Mouse (Mus musculus) heart, postnatal 0 days (tissue): ENCODE measurements around the gene Gpatch2. TPM values are rescaled to one million over a fixed set of nuclear protein-coding genes. Genes with fewer than 3 reads are reported as not detected.

Experiments
- ATAC-seq: fragments of 200-750 bp; cut with Nextera tagmentation; 2 replicates; pipeline ENCODE4 v1.8.0; 2017; ENCODE audit warnings: low read depth, moderate number of reproducible peaks, moderate library complexity; ENCODE audit not compliant: insufficient read depth
- DNase-seq: peaks from one replicate; pipeline ENCODE4 v3.0.0-alpha.2; 2016; ENCODE audit warnings: low spot score
- H3K27ac ChIP-seq: fragments of 300-500 bp; sonication (generic); 2 replicates; pipeline ENCODE4 v1.5.1; 2014; ENCODE audit warnings: low read depth, mild to moderate bottlenecking
- H3K27me3 ChIP-seq: fragments of 300-500 bp; sonication (generic); 2 replicates; pipeline ENCODE4 v1.6.1; 2014; ENCODE audit warnings: low read length, mixed read lengths; ENCODE audit not compliant: control insufficient read depth, insufficient read depth
- H3K36me3 ChIP-seq: fragments of 300-500 bp; sonication (generic); replicated peaks from 2 replicates; pipeline ENCODE4 v1.6.1; 2014; ENCODE audit warnings: low read length, mixed read lengths; ENCODE audit not compliant: control insufficient read depth, insufficient read depth
- H3K4me1 ChIP-seq: fragments of 300-500 bp; sonication (generic); 2 replicates; pipeline ENCODE4 v1.6.1; 2014; ENCODE audit warnings: antibody characterized with exemption; ENCODE audit not compliant: control insufficient read depth, insufficient read depth
- H3K4me2 ChIP-seq: fragments of 300-500 bp; sonication (generic); 2 replicates; pipeline ENCODE4 v1.6.1; 2014; ENCODE audit warnings: low read depth, mild to moderate bottlenecking, low read length, moderate library complexity
- H3K4me3 ChIP-seq: fragments of 300-500 bp; sonication (generic); 2 replicates; pipeline ENCODE4 v1.5.1; 2014; ENCODE audit warnings: low read depth, low read length
- H3K9ac ChIP-seq: fragments of 300-500 bp; sonication (generic); replicated peaks from 2 replicates; pipeline ENCODE4 v1.6.1; 2014; ENCODE audit warnings: low read depth, low read length, mixed read lengths
- H3K9me3 ChIP-seq: fragments of 300-500 bp; sonication (generic); replicated peaks from 2 replicates; pipeline ENCODE4 v1.6.1; 2016; ENCODE audit warnings: low read length; ENCODE audit not compliant: control insufficient read depth
- CTCF ChIP-seq: IDR thresholded peaks from 2 replicates; pipeline ENCODE4 v1.5.1; 2016; ENCODE audit warnings: antibody characterized with exemption, control low read depth, low read depth
- EP300 ChIP-seq: IDR thresholded peaks from 2 replicates; pipeline ENCODE4 v1.6.1; 2016; ENCODE audit warnings: antibody characterized with exemption, low read depth
- WGBS: fragments of 180-500 bp; shearing (Covaris S2); extraction: QIAGEN DNeasy Blood & Tissue Kit; methylation state at CpG from one replicate; pipeline ENCODE4 v1.1.7; 2014; 5-methylcytosine and 5-hydroxymethylcytosine counted together
- polyA plus RNA-seq: library from polyadenylated mRNA; unstranded; fragments of >200 nt; fragmentation: Nextera tagmentation; extraction: Ambion mirVana; gene quantifications from 2 replicates; pipeline ENCODE4 v1.2.1, GENCODE M21; 2015
- total RNA-seq: library from RNA; depleted of rRNA; stranded (reverse); fragments of >200 nt; gene quantifications from 2 replicates; pipeline ENCODE4 v1.2.3, GENCODE M21; 2014; ENCODE audit warnings: low replicate concordance; rRNA removed

Gpatch2 gene
- total and polyA plus RNA-seq, 2 experiments from 2014 or later: 7.4 to 9.2 TPM

- H3K27me3 ChIP-seq: no peaks in the 10 kb centered on the region
- H3K4me2 ChIP-seq: no peak overlapping the region
- H3K9me3 ChIP-seq: no peaks in the 10 kb centered on the region
- H3K4me3 ChIP-seq: no peak overlapping the region
- no peak overlapping the region for H3K9ac ChIP-seq
- DNase-seq (no peak), ATAC-seq (no peak)
- WGBS: 94% methylated on average over 4 of the region's 4 CpGs
- TF ChIP-seq CTCF (no peak), EP300 (no peak)
- no peaks in the 10 kb centered on the region; the same call in 1 of the 2 replicates for H3K4me1 ChIP-seq
- H3K36me3 ChIP-seq: no peaks in the 10 kb centered on the region
- no peak overlapping the region for H3K27ac ChIP-seq
These were observed 159.1 kb downstream of the Gpatch2 start for GRCm38 (mm10) chr1:187374418-187374817.

GRCm38 (mm10) chr1:187376946-187377671 is 161.8 kb downstream of the Gpatch2 start:
- H3K36me3 ChIP-seq: no peaks in the 10 kb centered on the region
- H3K9ac ChIP-seq: no peak overlapping the region
- no peaks in the 10 kb centered on the region for H3K27me3 ChIP-seq
- DNase-seq (no peak), ATAC-seq (no peak)
- no peak overlapping the region for H3K4me3 ChIP-seq
- peak overlapping the region; percentile 21; the same call in 1 of the 2 replicates for H3K4me2 ChIP-seq
- no peaks in the 10 kb centered on the region for H3K9me3 ChIP-seq
- TF ChIP-seq EP300 (no peak), CTCF (no peak)
- H3K27ac ChIP-seq: peak overlapping the region; percentile 46; the same call in 1 of the 2 replicates
- 57% methylated on average over 11 of the region's 11 CpGs for WGBS
- H3K4me1 ChIP-seq: no peaks in the 10 kb centered on the region; the same call in 1 of the 2 replicates

GRCm38 (mm10) chr1:187377865-187378524 is 162.7 kb downstream of the Gpatch2 start:
- Histone ChIP-seq H3K27me3 (no peaks in the 10 kb centered on the region), H3K4me3 (no peak overlapping the region), H3K4me2 (no peak overlapping the region), H3K4me1 (no peaks in the 10 kb centered on the region; the same call in 1 of the 2 replicates), H3K9ac (no peak overlapping the region), H3K9me3 (no peaks in the 10 kb centered on the region), H3K36me3 (no peaks in the 10 kb centered on the region), H3K27ac (peak overlapping the region; percentile 6; the same call in 1 of the 2 replicates)
- no peak for ATAC-seq
- TF ChIP-seq EP300: no peak
- no peak for TF ChIP-seq CTCF
- no peak for DNase-seq
- WGBS: 66% methylated on average over 14 of the region's 14 CpGs

- no peak for DNase-seq
- H3K27ac ChIP-seq: no peak overlapping the region
- no peaks in the 10 kb centered on the region for H3K9me3 ChIP-seq
- no peak overlapping the region for H3K4me3 ChIP-seq
- WGBS: 48% methylated on average over 4 of the region's 4 CpGs
- H3K4me1 ChIP-seq: no peaks in the 10 kb centered on the region
- H3K9ac ChIP-seq: no peak overlapping the region
- no peak overlapping the region for H3K4me2 ChIP-seq
- TF ChIP-seq CTCF (no peak), EP300 (no peak)
- no peak for ATAC-seq
- no peaks in the 10 kb centered on the region for H3K27me3 ChIP-seq
- H3K36me3 ChIP-seq: no peaks in the 10 kb centered on the region
These were observed 174.2 kb downstream of the Gpatch2 start for GRCm38 (mm10) chr1:187389476-187389875.

- WGBS: 80% methylated on average over 9 of the region's 9 CpGs
- TF ChIP-seq CTCF (no peak), EP300 (no peak)
- ATAC-seq: no peak
These were observed 185.5 kb downstream of the Gpatch2 start for GRCm38 (mm10) chr1:187400834-187401233.

More at GRCm38 (mm10) chr1:187400834-187401233, 185.5 kb downstream of the Gpatch2 start:
- Histone ChIP-seq H3K4me1 (no peaks in the 10 kb centered on the region), H3K4me2 (no peak overlapping the region), H3K9ac (no peak overlapping the region), H3K4me3 (no peak overlapping the region), H3K9me3 (no peaks in the 10 kb centered on the region), H3K27me3 (no peaks in the 10 kb centered on the region), H3K36me3 (no peaks in the 10 kb centered on the region), H3K27ac (no peak overlapping the region)
- DNase-seq: no peak

Other genes with a start within 250 kb of the Gpatch2 start
- not detected in 2 replicates for gene D1Pas1, start 248.1 kb upstream of the Gpatch2 start, total RNA-seq
- 0.05 and 0.10 TPM in 2 replicates for gene D1Pas1, start 248.1 kb upstream of the Gpatch2 start, polyA plus RNA-seq
- gene Spata17, start within 50 bp of the Gpatch2 start, total RNA-seq: 0.15 TPM in 1 of 2 replicates, not detected in the other
- 1.1 and 1.2 TPM in 2 replicates for gene Spata17, start within 50 bp of the Gpatch2 start, polyA plus RNA-seq